Mouse (Mus musculus) heart, embryonic 11.5 days (tissue): ENCODE measurements around the gene Calcrl. TPM values are rescaled to one million over a fixed set of nuclear protein-coding genes. Genes with fewer than 3 reads are reported as not detected.

Experiments
- ATAC-seq: fragments of 200-750 bp; cut with Nextera tagmentation; replicated peaks from 2 replicates; pipeline ENCODE4 v1.8.0; 2017; ENCODE audit warnings: moderate library complexity; ENCODE audit not compliant: insufficient number of reproducible peaks, low FRiP score, low TSS enrichment
- H3K27ac ChIP-seq: fragments of 300-500 bp; sonication (generic); 2 replicates; pipeline ENCODE4 v1.5.1; 2014; ENCODE audit warnings: mild to moderate bottlenecking, low read depth, low read length
- H3K27me3 ChIP-seq: fragments of 300-500 bp; sonication (generic); 2 replicates; pipeline ENCODE4 v1.6.1; 2014; ENCODE audit warnings: mild to moderate bottlenecking, low read length, mixed read lengths; ENCODE audit not compliant: control insufficient read depth, insufficient read depth
- H3K36me3 ChIP-seq: fragments of 300-500 bp; sonication (generic); 2 replicates; pipeline ENCODE4 v1.6.1; 2014; ENCODE audit warnings: mild to moderate bottlenecking, low read length, moderate library complexity, mixed read lengths; ENCODE audit not compliant: control insufficient read depth, insufficient read depth
- H3K4me1 ChIP-seq: fragments of 300-500 bp; sonication (generic); 2 replicates; pipeline ENCODE4 v1.6.1; 2014; ENCODE audit warnings: low read length; ENCODE audit not compliant: control insufficient read depth, insufficient read depth
- H3K4me2 ChIP-seq: fragments of 300-500 bp; sonication (generic); 2 replicates; pipeline ENCODE4 v1.6.1; 2014; ENCODE audit warnings: mild to moderate bottlenecking, moderate library complexity
- H3K4me3 ChIP-seq: fragments of 300-500 bp; sonication (generic); 2 replicates; pipeline ENCODE4 v1.5.1; 2014; ENCODE audit warnings: low read depth, low read length
- H3K9ac ChIP-seq: fragments of 300-500 bp; sonication (generic); 2 replicates; pipeline ENCODE4 v1.6.1; 2014; ENCODE audit warnings: mild to moderate bottlenecking, low read depth, low read length, moderate library complexity
- H3K9me3 ChIP-seq: fragments of 300-500 bp; sonication (generic); replicated peaks from 2 replicates; pipeline ENCODE4 v1.6.1; 2016; ENCODE audit warnings: low read length; ENCODE audit not compliant: control insufficient read depth
- WGBS: fragments of 180-500 bp; shearing (Covaris S2); extraction: QIAGEN DNeasy Blood & Tissue Kit; methylation state at CpG from one replicate; pipeline ENCODE4 v1.1.7; 2014; ENCODE audit not compliant: insufficient replicate concordance; 5-methylcytosine and 5-hydroxymethylcytosine counted together
- polyA plus RNA-seq: library from polyadenylated mRNA; unstranded; fragments of >200 nt; fragmentation: Nextera tagmentation; extraction: Ambion mirVana; gene quantifications from 2 replicates; pipeline ENCODE4 v1.2.1, GENCODE M21; 2014

Calcrl gene
- polyA plus RNA-seq, 1 experiment from 2014 or later, result 59.6 TPM

GRCm38 (mm10) chr2:84387394-84388022 is 37.7 kb downstream of the Calcrl start:
- H3K36me3 ChIP-seq, result no peaks in the 10 kb centered on the region
- no peak overlapping the region for H3K9ac ChIP-seq
- H3K4me2 ChIP-seq, result peak overlapping the region; percentile 47
- ATAC-seq, result no peak
- no peaks in the 10 kb centered on the region for H3K9me3 ChIP-seq
- H3K4me3 ChIP-seq, result peak overlapping the region; percentile 23
- H3K27me3 ChIP-seq, result no peaks in the 10 kb centered on the region
- H3K4me1 ChIP-seq, result peaks cover 5% of the 10 kb centered on the region; the same call in 1 of the 2 replicates
- WGBS, result 48% methylated on average over 11 of the region's 11 CpGs
- H3K27ac ChIP-seq, result peak overlapping the region; percentile 65

- peak overlapping the region; percentile 23 for H3K4me3 ChIP-seq
- H3K9ac ChIP-seq, result 0 out of 2 replicates have a peak overlapping the region, but pooled peaks have one; percentile 39
- no peaks in the 10 kb centered on the region for H3K27me3 ChIP-seq
- no peaks in the 10 kb centered on the region for H3K9me3 ChIP-seq
- peak overlapping the region; percentile 47 for H3K4me2 ChIP-seq
- H3K4me1 ChIP-seq, result peaks cover 5% of the 10 kb centered on the region; the same call in 1 of the 2 replicates
- H3K27ac ChIP-seq, result peak overlapping the region; percentile 65
- no peaks in the 10 kb centered on the region for H3K36me3 ChIP-seq
- ATAC-seq, result no peak
- 44% methylated on average over 18 of the region's 18 CpGs for WGBS
Measured at GRCm38 (mm10) chr2:84386563-84387393, 38.4 kb downstream of the Calcrl start.

GRCm38 (mm10) chr2:84384911-84385693 is 40.1 kb downstream of the Calcrl start:
- Histone ChIP-seq H3K4me1 (peaks cover 10% of the 10 kb centered on the region; the same call in 1 of the 2 replicates), H3K27ac (no peak overlapping the region), H3K9me3 (no peaks in the 10 kb centered on the region)

DNA sequence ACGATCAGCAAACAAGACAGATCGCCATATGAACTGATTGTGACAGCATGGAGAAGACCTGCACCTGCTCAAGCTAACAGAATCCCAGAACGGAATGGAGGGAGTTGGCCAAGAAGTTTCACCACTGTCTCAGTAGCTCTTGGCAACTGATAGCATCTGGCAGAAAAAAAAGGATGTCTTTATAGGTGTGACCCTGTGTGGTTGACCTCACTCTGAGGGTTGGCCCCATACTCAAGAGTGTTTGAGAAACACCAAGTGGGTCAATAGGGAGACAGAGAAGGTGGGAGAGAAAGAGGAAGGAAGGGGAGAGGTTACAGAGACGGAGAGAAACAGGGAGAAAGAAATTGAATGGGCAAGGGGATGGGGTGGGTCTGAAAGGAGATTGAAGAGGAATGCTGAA is 41.4 kb downstream of the Calcrl start:
- no peaks in the 10 kb centered on the region for H3K36me3 ChIP-seq
- H3K9me3 ChIP-seq, result no peaks in the 10 kb centered on the region
- H3K4me3 ChIP-seq, result no peak overlapping the region
- no peak overlapping the region for H3K27ac ChIP-seq
- no peak overlapping the region for H3K4me2 ChIP-seq
- no peak for ATAC-seq
- H3K27me3 ChIP-seq, result no peaks in the 10 kb centered on the region
- WGBS, result 68% methylated on average over 4 of the region's 4 CpGs
- peaks cover 10% of the 10 kb centered on the region; the same call in 1 of the 2 replicates for H3K4me1 ChIP-seq
- H3K9ac ChIP-seq, result no peak overlapping the region

More at GRCm38 (mm10) chr2:84384911-84385693, 40.1 kb downstream of the Calcrl start:
- no peak for ATAC-seq
- Histone ChIP-seq H3K36me3 (no peaks in the 10 kb centered on the region), H3K4me2 (no peak overlapping the region), H3K27me3 (no peaks in the 10 kb centered on the region), H3K4me3 (no peak overlapping the region), H3K9ac (no peak overlapping the region)
- WGBS, result 41% methylated on average over 6 of the region's 6 CpGs

DNA sequence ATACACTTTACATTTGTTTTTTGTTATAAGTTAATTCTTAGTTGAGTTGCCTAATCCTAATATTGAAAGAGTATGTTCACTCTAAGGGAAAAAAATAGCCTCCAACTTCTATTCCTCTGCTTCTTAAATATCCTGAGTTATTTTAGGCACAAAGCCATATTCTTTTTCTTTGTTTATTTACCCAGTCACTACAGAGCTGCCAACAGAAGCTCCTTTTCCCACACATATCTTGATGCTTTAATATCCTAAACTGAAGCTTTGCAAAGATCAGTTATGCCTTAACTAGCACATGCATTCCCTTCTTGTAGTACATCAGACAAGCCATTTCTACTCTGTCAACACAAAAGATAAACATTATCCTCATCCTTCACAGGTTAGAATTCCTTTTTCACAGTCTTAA is 42.7 kb downstream of the Calcrl start:
- Histone ChIP-seq H3K9me3 (no peaks in the 10 kb centered on the region), H3K4me1 (peaks cover 10% of the 10 kb centered on the region; the same call in 1 of the 2 replicates), H3K4me2 (no peak overlapping the region), H3K27me3 (no peaks in the 10 kb centered on the region), H3K9ac (no peak overlapping the region), H3K27ac (no peak overlapping the region), H3K4me3 (no peak overlapping the region), H3K36me3 (no peaks in the 10 kb centered on the region)
- ATAC-seq, result no peak

GRCm38 (mm10) chr2:84381997-84382396 is 43.2 kb downstream of the Calcrl start:
- no peak overlapping the region for H3K27ac ChIP-seq
- H3K4me3 ChIP-seq, result no peak overlapping the region
- no peak for ATAC-seq
- WGBS, result 79% methylated on average over 5 of the region's 5 CpGs
- no peaks in the 10 kb centered on the region for H3K9me3 ChIP-seq
- H3K4me1 ChIP-seq, result peaks cover 10% of the 10 kb centered on the region; the same call in 1 of the 2 replicates
- no peak overlapping the region for H3K4me2 ChIP-seq
- H3K27me3 ChIP-seq, result no peaks in the 10 kb centered on the region
- no peaks in the 10 kb centered on the region for H3K36me3 ChIP-seq
- no peak overlapping the region for H3K9ac ChIP-seq

DNA sequence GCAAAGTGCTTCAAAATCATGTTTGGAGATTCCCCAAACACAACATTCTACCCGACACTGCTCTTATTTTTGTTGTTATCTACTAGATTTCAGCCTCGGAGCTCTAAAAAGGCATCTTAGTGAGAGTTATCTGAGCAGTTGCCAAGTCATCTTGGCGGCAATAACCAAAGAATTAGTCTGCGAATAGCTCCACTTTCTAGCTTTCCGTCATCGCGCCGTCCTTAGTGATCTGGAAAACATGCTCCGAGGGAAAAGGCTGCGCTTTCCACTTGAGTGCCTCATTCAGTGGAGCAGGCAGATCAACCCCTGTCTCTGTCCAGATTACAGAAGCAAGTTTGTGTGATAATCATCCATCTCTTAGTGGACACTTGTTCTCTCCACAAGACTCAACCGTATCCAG is 44.4 kb downstream of the Calcrl start:
- 35% methylated on average over 11 of the region's 11 CpGs for WGBS
- no peaks in the 10 kb centered on the region for H3K27me3 ChIP-seq
- no peak overlapping the region for H3K27ac ChIP-seq
- H3K36me3 ChIP-seq, result no peaks in the 10 kb centered on the region
- H3K4me3 ChIP-seq, result no peak overlapping the region
- no peak overlapping the region for H3K9ac ChIP-seq
- H3K4me2 ChIP-seq, result peak overlapping the region; percentile 43
- ATAC-seq, result no peak
- H3K4me1 ChIP-seq, result peaks cover 6% of the 10 kb centered on the region; the same call in 1 of the 2 replicates
- no peaks in the 10 kb centered on the region for H3K9me3 ChIP-seq

DNA sequence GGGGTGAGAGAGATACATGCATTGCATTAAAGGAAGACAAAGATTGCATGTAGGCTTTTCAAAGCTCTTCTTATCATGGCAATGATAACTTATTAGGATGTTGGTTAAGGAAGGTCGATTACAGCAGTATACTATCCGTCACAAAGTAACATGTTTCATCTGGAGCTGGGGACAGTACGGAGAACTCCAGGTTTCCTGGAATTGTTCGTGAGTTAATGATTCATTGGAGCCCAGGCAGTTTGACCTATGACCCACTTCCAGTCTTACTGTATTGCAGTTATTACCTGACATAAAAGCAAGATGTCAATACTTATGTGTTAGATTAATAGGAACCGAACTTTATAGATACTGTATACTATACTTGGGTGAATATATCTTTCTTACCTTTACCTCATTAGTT is 46.5 kb downstream of the Calcrl start:
- Histone ChIP-seq H3K4me3 (no peak overlapping the region), H3K27ac (no peak overlapping the region), H3K36me3 (peaks cover 2% of the 10 kb centered on the region; the same call in 1 of the 2 replicates), H3K9me3 (no peaks in the 10 kb centered on the region), H3K27me3 (no peaks in the 10 kb centered on the region), H3K4me2 (no peak overlapping the region), H3K9ac (no peak overlapping the region), H3K4me1 (peaks cover 6% of the 10 kb centered on the region; the same call in 1 of the 2 replicates)
- ATAC-seq, result no peak
- 57% methylated on average over 5 of the region's 5 CpGs for WGBS
